Mouse (Mus musculus) lung, postnatal 14 days (tissue): Measurements from ENCODE around the gene Ppp1r16b.
A peak's percentile ranks its signal among the peaks of the same experiment; 100 is the strongest.

Source experiments
- DNase-seq: peaks from one replicate; pipeline ENCODE4 v3.0.0; 2021

Gene Ppp1r16b

GRCm38 (mm10) chr2:158774886-158775285 is 109.7 kb downstream of the Ppp1r16b start:
- no peak for DNase-seq

GRCm38 (mm10) chr2:158776716-158777115 is 111.5 kb downstream of the Ppp1r16b start:
- no peak for DNase-seq

GRCm38 (mm10) chr2:158777490-158777889 is 112.3 kb downstream of the Ppp1r16b start:
- DNase-seq = no peak

- no peak for DNase-seq
Measured at GRCm38 (mm10) chr2:158778349-158778748, 113.2 kb downstream of the Ppp1r16b start.

GRCm38 (mm10) chr2:158781126-158781525 is 115.9 kb downstream of the Ppp1r16b start:
- DNase-seq = no peak

GRCm38 (mm10) chr2:158786927-158787795 is 122.0 kb downstream of the Ppp1r16b start:
- DNase-seq = no peak

GRCm38 (mm10) chr2:158794494-158795004 is 129.4 kb downstream of the Ppp1r16b start, which contains the start of gene Dhx35:
TSS of gene Dhx35 (plus strand) at chr2:158794807.
- peak; percentile 90 for DNase-seq

GRCm38 (mm10) chr2:158795043-158795442 is 129.8 kb downstream of the Ppp1r16b start:
- DNase-seq = no peak

- DNase-seq = no peak
Measured at GRCm38 (mm10) chr2:158795875-158796274, 130.7 kb downstream of the Ppp1r16b start.

GRCm38 (mm10) chr2:158799328-158799727 is 134.1 kb downstream of the Ppp1r16b start:
- no peak for DNase-seq

- no peak for DNase-seq
Measured at GRCm38 (mm10) chr2:158800788-158801187, 135.6 kb downstream of the Ppp1r16b start.

GRCm38 (mm10) chr2:158803575-158803974 is 138.4 kb downstream of the Ppp1r16b start:
- DNase-seq = no peak

GRCm38 (mm10) chr2:158815686-158816085 is 150.5 kb downstream of the Ppp1r16b start:
- DNase-seq = no peak
